Mouse (Mus musculus): ENCODE data around the gene Rap1a. TPM values are rescaled to one million over a fixed set of nuclear protein-coding genes. Genes with fewer than 3 reads are reported as not detected.

Rap1a gene
- polyA plus RNA-seq, 1 experiment from 2014 or later, result 100 TPM

- WGBS, result 80% methylated on average over 3 of the region's 3 CpGs
- Histone ChIP-seq H3K4me2 (replicated peaks; ENCODE audit: low read depth, low read length) (no peak overlapping the region), H3K27ac (ENCODE audit: low read length) (no peak overlapping the region), H3K9ac (replicated peaks; ENCODE audit: low read depth, low read length) (no peak overlapping the region), H3K9me3 (ENCODE audit: control insufficient read depth, low read depth, low read length) (no peaks in the 10 kb centered on the region), H3K27me3 (ENCODE audit: control insufficient read depth, insufficient read depth, low read length) (no peaks in the 10 kb centered on the region), H3K4me1 (ENCODE audit: control insufficient read depth, insufficient read depth, low read length) (no peaks in the 10 kb centered on the region), H3K4me3 (ENCODE audit: low read depth, low read length) (no peak overlapping the region), H3K36me3 (ENCODE audit: control insufficient read depth, insufficient read depth, low read length) (0 out of 2 replicates have a peak, but pooled peaks cover 4% of the 10 kb centered on the region)
- no peak for ATAC-seq (ENCODE audit: insufficient number of reproducible peaks, insufficient read depth, low FRiP score, low read depth)
These were observed 78.6 kb downstream of the Rap1a start for GRCm38 (mm10) chr3:105722510-105722909.

- Histone ChIP-seq H3K9ac (replicated peaks; ENCODE audit: low read depth, low read length) (no peak overlapping the region), H3K27me3 (ENCODE audit: control insufficient read depth, insufficient read depth, low read length) (no peaks in the 10 kb centered on the region), H3K4me1 (ENCODE audit: control insufficient read depth, insufficient read depth, low read length) (no peaks in the 10 kb centered on the region), H3K4me3 (ENCODE audit: low read depth, low read length) (no peak overlapping the region), H3K27ac (ENCODE audit: low read length) (no peak overlapping the region), H3K36me3 (ENCODE audit: control insufficient read depth, insufficient read depth, low read length) (0 out of 2 replicates have a peak, but pooled peaks cover 3% of the 10 kb centered on the region), H3K4me2 (replicated peaks; ENCODE audit: low read depth, low read length) (no peak overlapping the region), H3K9me3 (ENCODE audit: control insufficient read depth, low read depth, low read length) (no peaks in the 10 kb centered on the region)
- WGBS, result 76% methylated on average over 2 of the region's 2 CpGs
- no peak for ATAC-seq (ENCODE audit: insufficient number of reproducible peaks, insufficient read depth, low FRiP score, low read depth)
These were observed 79.4 kb downstream of the Rap1a start for GRCm38 (mm10) chr3:105721681-105722201.

GRCm38 (mm10) chr3:105720514-105720913, 80.6 kb downstream of the Rap1a start:
- Histone ChIP-seq H3K36me3 (ENCODE audit: control insufficient read depth, insufficient read depth, low read length) (0 out of 2 replicates have a peak, but pooled peaks cover 3% of the 10 kb centered on the region), H3K4me1 (ENCODE audit: control insufficient read depth, insufficient read depth, low read length) (no peaks in the 10 kb centered on the region), H3K4me2 (replicated peaks; ENCODE audit: low read depth, low read length) (no peak overlapping the region), H3K9ac (replicated peaks; ENCODE audit: low read depth, low read length) (no peak overlapping the region), H3K4me3 (ENCODE audit: low read depth, low read length) (no peak overlapping the region), H3K27ac (ENCODE audit: low read length) (no peak overlapping the region), H3K27me3 (ENCODE audit: control insufficient read depth, insufficient read depth, low read length) (no peaks in the 10 kb centered on the region), H3K9me3 (ENCODE audit: control insufficient read depth, low read depth, low read length) (no peaks in the 10 kb centered on the region)
- ATAC-seq (ENCODE audit: insufficient number of reproducible peaks, insufficient read depth, low FRiP score, low read depth), result no peak
- 61% methylated on average over 4 of the region's 4 CpGs for WGBS

- H3K4me2 ChIP-seq (replicated peaks; ENCODE audit: low read depth, low read length), result no peak overlapping the region
- H3K9me3 ChIP-seq (ENCODE audit: control insufficient read depth, low read depth, low read length), result no peaks in the 10 kb centered on the region
- no peak overlapping the region for H3K9ac ChIP-seq (replicated peaks; ENCODE audit: low read depth, low read length)
- no peak overlapping the region for H3K4me3 ChIP-seq (ENCODE audit: low read depth, low read length)
- no peaks in the 10 kb centered on the region for H3K27me3 ChIP-seq (ENCODE audit: control insufficient read depth, insufficient read depth, low read length)
- no peaks in the 10 kb centered on the region for H3K4me1 ChIP-seq (ENCODE audit: control insufficient read depth, insufficient read depth, low read length)
- WGBS, result 74% methylated on average over 4 of the region's 4 CpGs
- ATAC-seq (ENCODE audit: insufficient number of reproducible peaks, insufficient read depth, low FRiP score, low read depth), result no peak
- no peak overlapping the region for H3K27ac ChIP-seq (ENCODE audit: low read length)
- 0 out of 2 replicates have a peak, but pooled peaks cover 3% of the 10 kb centered on the region for H3K36me3 ChIP-seq (ENCODE audit: control insufficient read depth, insufficient read depth, low read length)
These were observed 81.2 kb downstream of the Rap1a start for GRCm38 (mm10) chr3:105719979-105720378.

- Histone ChIP-seq H3K27me3 (ENCODE audit: control insufficient read depth, insufficient read depth, low read length) (no peaks in the 10 kb centered on the region), H3K9ac (replicated peaks; ENCODE audit: low read depth, low read length) (no peak overlapping the region), H3K4me2 (replicated peaks; ENCODE audit: low read depth, low read length) (no peak overlapping the region), H3K36me3 (ENCODE audit: control insufficient read depth, insufficient read depth, low read length) (no peaks in the 10 kb centered on the region), H3K27ac (ENCODE audit: low read length) (no peak overlapping the region), H3K9me3 (ENCODE audit: control insufficient read depth, low read depth, low read length) (no peaks in the 10 kb centered on the region), H3K4me3 (ENCODE audit: low read depth, low read length) (no peak overlapping the region), H3K4me1 (ENCODE audit: control insufficient read depth, insufficient read depth, low read length) (peaks cover 3% of the 10 kb centered on the region; the same call in 1 of the 2 replicates)
- WGBS, result 36% methylated on average over 4 of the region's 4 CpGs
- ATAC-seq (ENCODE audit: insufficient number of reproducible peaks, insufficient read depth, low FRiP score, low read depth), result no peak
These were observed 82.4 kb downstream of the Rap1a start for GRCm38 (mm10) chr3:105718746-105719145.

GRCm38 (mm10) chr3:105717856-105718555, 83.1 kb downstream of the Rap1a start:
- Histone ChIP-seq H3K9ac (replicated peaks; ENCODE audit: low read depth, low read length) (no peak overlapping the region), H3K9me3 (ENCODE audit: control insufficient read depth, low read depth, low read length) (no peaks in the 10 kb centered on the region), H3K4me1 (ENCODE audit: control insufficient read depth, insufficient read depth, low read length) (peaks cover 3% of the 10 kb centered on the region; the same call in 1 of the 2 replicates), H3K4me3 (ENCODE audit: low read depth, low read length) (no peak overlapping the region), H3K27me3 (ENCODE audit: control insufficient read depth, insufficient read depth, low read length) (no peaks in the 10 kb centered on the region), H3K27ac (ENCODE audit: low read length) (no peak overlapping the region), H3K4me2 (replicated peaks; ENCODE audit: low read depth, low read length) (no peak overlapping the region), H3K36me3 (ENCODE audit: control insufficient read depth, insufficient read depth, low read length) (no peaks in the 10 kb centered on the region)
- ATAC-seq (ENCODE audit: insufficient number of reproducible peaks, insufficient read depth, low FRiP score, low read depth), result no peak
- WGBS, result 63% methylated on average over 11 of the region's 11 CpGs

GRCm38 (mm10) chr3:105716353-105717000, 84.7 kb downstream of the Rap1a start:
- Histone ChIP-seq H3K4me3 (ENCODE audit: low read depth, low read length) (no peak overlapping the region), H3K9ac (replicated peaks; ENCODE audit: low read depth, low read length) (no peak overlapping the region)

GRCm38 (mm10) chr3:105714820-105715167, 86.3 kb downstream of the Rap1a start:
- Histone ChIP-seq H3K36me3 (ENCODE audit: control insufficient read depth, insufficient read depth, low read length) (no peaks in the 10 kb centered on the region), H3K27ac (ENCODE audit: low read length) (no peak overlapping the region), H3K4me2 (replicated peaks; ENCODE audit: low read depth, low read length) (no peak overlapping the region), H3K4me3 (ENCODE audit: low read depth, low read length) (no peak overlapping the region), H3K9me3 (ENCODE audit: control insufficient read depth, low read depth, low read length) (no peaks in the 10 kb centered on the region), H3K4me1 (ENCODE audit: control insufficient read depth, insufficient read depth, low read length) (peaks cover 3% of the 10 kb centered on the region; the same call in 1 of the 2 replicates), H3K27me3 (ENCODE audit: control insufficient read depth, insufficient read depth, low read length) (no peaks in the 10 kb centered on the region), H3K9ac (replicated peaks; ENCODE audit: low read depth, low read length) (no peak overlapping the region)
- no peak for ATAC-seq (ENCODE audit: insufficient number of reproducible peaks, insufficient read depth, low FRiP score, low read depth)

More at GRCm38 (mm10) chr3:105716353-105717000, 84.7 kb downstream of the Rap1a start:
- Histone ChIP-seq H3K36me3 (ENCODE audit: control insufficient read depth, insufficient read depth, low read length) (no peaks in the 10 kb centered on the region), H3K27ac (ENCODE audit: low read length) (no peak overlapping the region), H3K4me2 (replicated peaks; ENCODE audit: low read depth, low read length) (no peak overlapping the region), H3K9me3 (ENCODE audit: control insufficient read depth, low read depth, low read length) (no peaks in the 10 kb centered on the region), H3K27me3 (ENCODE audit: control insufficient read depth, insufficient read depth, low read length) (no peaks in the 10 kb centered on the region), H3K4me1 (ENCODE audit: control insufficient read depth, insufficient read depth, low read length) (peaks cover 3% of the 10 kb centered on the region; the same call in 1 of the 2 replicates)
- 62% methylated on average over 18 of the region's 18 CpGs for WGBS
- no peak for ATAC-seq (ENCODE audit: insufficient number of reproducible peaks, insufficient read depth, low FRiP score, low read depth)

Measured in stomach, embryonic 14.5 days (tissue).